Mouse (Mus musculus) megakaryocyte, embryonic 14.5 days (primary cell): ENCODE measurements at regions not wholly inside any gene's neighbourhood (a gene's known extent, or its start where the extent isn't known, plus 50 kb on each side); places are given as distances from the start of the nearest gene placed in this dataset.

Experiments
- H3K27me3 ChIP-seq: replicated peaks from 2 replicates; pipeline ENCODE3; 2012; ENCODE audit warnings: inconsistent platforms
- H3K36me3 ChIP-seq: replicated peaks from 2 replicates; pipeline ENCODE3; 2012; ENCODE audit warnings: low read length, inconsistent platforms, mixed read lengths
- H3K4me1 ChIP-seq: 2 replicates; pipeline ENCODE4 v1.6.1; 2012; ENCODE audit warnings: inconsistent platforms
- H3K4me3 ChIP-seq: replicated peaks from 2 replicates; pipeline ENCODE3; 2012; ENCODE audit warnings: moderate library complexity, mild to moderate bottlenecking, inconsistent platforms
- H3K9me3 ChIP-seq: 2 replicates; pipeline ENCODE4 v1.6.1; 2012; ENCODE audit warnings: inconsistent platforms
- FLI1 ChIP-seq: IDR thresholded peaks from 2 replicates; pipeline ENCODE4 v1.6.1; 2012; ENCODE audit warnings: low read length, inconsistent platforms, mixed read lengths
- GATA1 ChIP-seq: IDR thresholded peaks from 3 replicates; pipeline ENCODE4 v1.6.1; 2012; ENCODE audit warnings: mixed read lengths, low read length, inconsistent platforms, borderline replicate concordance

- Histone ChIP-seq H3K4me3 (no peak overlapping the region), H3K9me3 (peaks cover 32% of the 10 kb centered on the region), H3K4me1 (peaks cover 4% of the 10 kb centered on the region; the same call in 1 of the 2 replicates), H3K36me3 (no peaks in the 10 kb centered on the region), H3K27me3 (peaks cover 4% of the 10 kb centered on the region)
- TF ChIP-seq FLI1: no peak
- no peak for TF ChIP-seq GATA1
Observed at GRCm38 (mm10) chr8:35289018-35289417, 476.6 kb upstream of the Gm19410 start.

- H3K4me1 ChIP-seq: peaks cover 4% of the 10 kb centered on the region; the same call in 1 of the 2 replicates
- H3K36me3 ChIP-seq: no peaks in the 10 kb centered on the region
- H3K4me3 ChIP-seq: no peak overlapping the region
- no peak for TF ChIP-seq GATA1
- H3K27me3 ChIP-seq: peaks cover 4% of the 10 kb centered on the region
- H3K9me3 ChIP-seq: peaks cover 32% of the 10 kb centered on the region
Observed at GRCm38 (mm10) chr8:35289967-35290366, 475.6 kb upstream of the Gm19410 start.

GRCm38 (mm10) chr8:35293437-35294126, 472.0 kb upstream of the Gm19410 start:
- H3K4me1 ChIP-seq: peaks cover 4% of the 10 kb centered on the region; the same call in 1 of the 2 replicates
- TF ChIP-seq GATA1 (no peak), FLI1 (no peak)
- peaks cover 20% of the 10 kb centered on the region for H3K9me3 ChIP-seq
- no peak overlapping the region for H3K4me3 ChIP-seq
- peaks cover 4% of the 10 kb centered on the region for H3K27me3 ChIP-seq
- H3K36me3 ChIP-seq: no peaks in the 10 kb centered on the region

GRCm38 (mm10) chr8:35296936-35297335, 468.7 kb upstream of the Gm19410 start:
- Histone ChIP-seq H3K36me3 (no peaks in the 10 kb centered on the region), H3K4me1 (no peaks in the 10 kb centered on the region), H3K4me3 (no peak overlapping the region), H3K9me3 (peaks cover 13% of the 10 kb centered on the region; the same call in 1 of the 2 replicates), H3K27me3 (peaks cover 4% of the 10 kb centered on the region)
- TF ChIP-seq FLI1: no peak
- TF ChIP-seq GATA1: no peak

- Histone ChIP-seq H3K27me3 (no peaks in the 10 kb centered on the region), H3K9me3 (peaks cover 3% of the 10 kb centered on the region; the same call in 1 of the 2 replicates)
- no peak for TF ChIP-seq FLI1
- TF ChIP-seq GATA1: no peak
Observed at GRCm38 (mm10) chr8:35299088-35299487, 466.5 kb upstream of the Gm19410 start.

GRCm38 (mm10) chr8:35300359-35300758, 465.2 kb upstream of the Gm19410 start:
- no peaks in the 10 kb centered on the region for H3K4me1 ChIP-seq
- H3K4me3 ChIP-seq: no peak overlapping the region
- peaks cover 15% of the 10 kb centered on the region for H3K9me3 ChIP-seq
- TF ChIP-seq GATA1 (no peak), FLI1 (no peak)
- no peaks in the 10 kb centered on the region for H3K27me3 ChIP-seq
- H3K36me3 ChIP-seq: no peaks in the 10 kb centered on the region

More at GRCm38 (mm10) chr8:35299088-35299487, 466.5 kb upstream of the Gm19410 start:
- Histone ChIP-seq H3K4me1 (no peaks in the 10 kb centered on the region), H3K4me3 (no peak overlapping the region), H3K36me3 (no peaks in the 10 kb centered on the region)

- no peaks in the 10 kb centered on the region for H3K27me3 ChIP-seq
- no peaks in the 10 kb centered on the region for H3K4me1 ChIP-seq
- no peak overlapping the region for H3K4me3 ChIP-seq
- no peak for TF ChIP-seq GATA1
- no peak for TF ChIP-seq FLI1
- H3K36me3 ChIP-seq: no peaks in the 10 kb centered on the region
- H3K9me3 ChIP-seq: peaks cover 15% of the 10 kb centered on the region
Observed at GRCm38 (mm10) chr8:35300881-35301521, 464.6 kb upstream of the Gm19410 start.

- TF ChIP-seq FLI1: no peak
- no peak for TF ChIP-seq GATA1
- Histone ChIP-seq H3K36me3 (no peaks in the 10 kb centered on the region), H3K9me3 (peaks cover 15% of the 10 kb centered on the region), H3K4me1 (no peaks in the 10 kb centered on the region), H3K4me3 (no peak overlapping the region), H3K27me3 (no peaks in the 10 kb centered on the region)
Observed at GRCm38 (mm10) chr8:35302856-35303255, 462.7 kb upstream of the Gm19410 start.

GRCm38 (mm10) chr8:35321270-35321865, 444.2 kb upstream of the Gm19410 start:
- H3K36me3 ChIP-seq: no peaks in the 10 kb centered on the region
- no peaks in the 10 kb centered on the region for H3K27me3 ChIP-seq
- 0 out of 2 replicates have a peak, but pooled peaks cover 2% of the 10 kb centered on the region for H3K4me1 ChIP-seq
- no peaks in the 10 kb centered on the region for H3K9me3 ChIP-seq
- H3K4me3 ChIP-seq: peak overlapping the region; percentile 48
- no peak for TF ChIP-seq GATA1
- TF ChIP-seq FLI1: no peak

GRCm38 (mm10) chr8:35323180-35323975, 442.2 kb upstream of the Gm19410 start:
- Histone ChIP-seq H3K36me3 (no peaks in the 10 kb centered on the region), H3K4me3 (no peak overlapping the region), H3K27me3 (no peaks in the 10 kb centered on the region), H3K4me1 (0 out of 2 replicates have a peak, but pooled peaks cover 2% of the 10 kb centered on the region), H3K9me3 (no peaks in the 10 kb centered on the region)
- TF ChIP-seq FLI1: no peak
- no peak for TF ChIP-seq GATA1
